Mouse (Mus musculus) heart, embryonic 13.5 days (tissue): Measurements from ENCODE around the gene Ccdc51. TPM values are rescaled to one million over a fixed set of nuclear protein-coding genes. Genes with fewer than 3 reads are reported as not detected.

ENCODE experiments used
- ATAC-seq: fragments of 200-750 bp; cut with Nextera tagmentation; 2 replicates; pipeline ENCODE4 v1.8.0; 2017; ENCODE audit warnings: moderate TSS enrichment; ENCODE audit not compliant: insufficient number of reproducible peaks, low FRiP score, low TSS enrichment; ENCODE audit errors: extremely low read depth
- H3K27ac ChIP-seq: fragments of 300-500 bp; sonication (generic); replicated peaks from 2 replicates; pipeline ENCODE4 v1.5.1; 2015; ENCODE audit warnings: moderate library complexity, mild to moderate bottlenecking, inconsistent platforms
- H3K27me3 ChIP-seq: fragments of 300-500 bp; sonication (generic); replicated peaks from 2 replicates; pipeline ENCODE4 v1.6.1; 2015; ENCODE audit warnings: mild to moderate bottlenecking, inconsistent platforms
- H3K36me3 ChIP-seq: fragments of 300-500 bp; sonication (generic); 2 replicates; pipeline ENCODE4 v1.6.1; 2015; ENCODE audit warnings: mild to moderate bottlenecking, inconsistent platforms
- H3K4me1 ChIP-seq: fragments of 300-500 bp; sonication (generic); 2 replicates; pipeline ENCODE4 v1.6.1; 2015; ENCODE audit warnings: inconsistent platforms
- H3K4me2 ChIP-seq: fragments of 300-500 bp; sonication (generic); 2 replicates; pipeline ENCODE4 v1.6.1; 2015; ENCODE audit warnings: inconsistent platforms, mild to moderate bottlenecking, moderate library complexity
- H3K4me3 ChIP-seq: fragments of 300-500 bp; sonication (generic); 2 replicates; pipeline ENCODE4 v1.5.1; 2015; ENCODE audit warnings: moderate library complexity, mild to moderate bottlenecking, inconsistent platforms
- H3K9ac ChIP-seq: fragments of 300-500 bp; sonication (generic); 2 replicates; pipeline ENCODE4 v1.6.1; 2015; ENCODE audit warnings: inconsistent platforms, mild to moderate bottlenecking, moderate library complexity
- H3K9me3 ChIP-seq: fragments of 300-500 bp; sonication (generic); 2 replicates; pipeline ENCODE4 v1.6.1; 2016; ENCODE audit warnings: inconsistent platforms
- WGBS: fragments of 180-500 bp; shearing (Covaris S2); methylation state at CpG from one replicate; pipeline ENCODE4 v1.1.7; 2015; ENCODE audit warnings: mixed read lengths; 5-methylcytosine and 5-hydroxymethylcytosine counted together
- polyA plus RNA-seq: library from polyadenylated mRNA; unstranded; fragments of >200 nt; fragmentation: Nextera tagmentation; extraction: Ambion mirVana; gene quantifications from 2 replicates; pipeline ENCODE4 v1.2.1, GENCODE M21; 2015

Ccdc51 gene
- polyA plus RNA-seq, 1 experiment from 2014 or later: 12.4 TPM

DNA sequence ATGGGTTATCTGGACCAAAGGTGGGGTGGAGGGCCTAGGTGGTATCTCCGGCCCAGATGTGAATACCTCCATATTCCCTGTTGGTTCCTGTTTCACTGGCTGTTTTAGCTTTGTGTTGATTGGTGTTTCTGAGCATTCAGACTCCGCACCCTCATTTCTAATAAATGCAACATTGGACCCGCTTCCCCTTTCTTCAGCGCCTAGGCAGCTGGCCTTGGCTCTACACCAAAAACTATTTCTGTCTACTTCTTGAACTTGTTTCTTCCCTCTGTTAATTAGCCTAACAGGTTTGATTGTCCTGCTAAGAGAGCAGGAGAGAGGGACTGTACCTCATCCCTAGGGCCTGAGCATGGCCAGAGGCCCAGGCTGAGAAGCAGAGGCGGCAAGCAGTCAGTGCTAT, 24.8 kb upstream of the Ccdc51 start:
- Histone ChIP-seq H3K4me1 (peaks cover 34% of the 10 kb centered on the region), H3K9me3 (no peaks in the 10 kb centered on the region), H3K27me3 (no peaks in the 10 kb centered on the region), H3K36me3 (peaks cover 62% of the 10 kb centered on the region), H3K27ac (no peak overlapping the region), H3K4me2 (no peak overlapping the region), H3K4me3 (no peak overlapping the region), H3K9ac (peak overlapping the region; percentile 15; the same call in 1 of the 2 replicates)
- 89% methylated on average over 5 of the region's 5 CpGs for WGBS
- ATAC-seq: no peak

DNA sequence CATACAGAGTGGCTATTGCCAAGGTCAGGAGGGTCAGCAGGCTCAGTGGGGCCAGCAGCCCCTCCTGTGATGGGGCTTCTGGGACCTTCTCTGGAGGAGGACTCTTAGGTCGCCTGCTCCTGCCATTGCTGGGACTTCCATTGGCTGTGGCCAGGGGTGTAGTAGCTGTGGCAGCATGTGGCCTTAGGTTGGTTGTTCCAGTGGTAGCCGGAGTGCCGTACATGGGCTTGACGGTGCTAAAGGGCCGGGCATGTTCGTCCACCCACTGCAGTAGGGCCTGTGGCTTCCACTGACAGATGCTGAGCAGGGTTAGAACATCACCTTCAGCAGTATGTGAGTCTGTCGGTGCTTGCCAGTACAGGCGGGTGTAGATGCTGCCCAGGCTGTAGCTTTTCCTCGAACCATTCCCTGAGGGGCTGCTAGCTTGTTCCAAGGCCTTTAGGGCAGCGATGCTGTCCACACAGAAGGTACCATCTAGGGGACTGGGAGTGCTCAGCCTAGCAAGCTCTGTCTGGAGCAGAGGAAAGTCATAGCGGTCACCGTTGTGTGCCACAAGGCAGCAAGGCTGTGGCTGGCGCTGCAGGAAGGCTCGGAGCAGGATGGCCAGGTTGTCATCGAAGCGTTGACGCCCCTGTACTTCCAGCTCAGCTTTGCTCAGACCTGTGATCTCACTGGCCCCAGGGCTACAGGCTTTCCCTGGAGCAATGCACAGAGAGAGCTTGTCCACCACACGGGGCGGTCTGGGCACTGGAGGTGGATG, 24.1 kb upstream of the Ccdc51 start:
- H3K36me3 ChIP-seq: peaks cover 62% of the 10 kb centered on the region
- H3K9ac ChIP-seq: peak overlapping the region; percentile 77
- peak overlapping the region; percentile 85; the same call in 1 of the 2 replicates for H3K27ac ChIP-seq
- no peaks in the 10 kb centered on the region for H3K27me3 ChIP-seq
- peak overlapping the region; percentile 70 for H3K4me2 ChIP-seq
- no peak for ATAC-seq
- 87% methylated on average over 19 of the region's 19 CpGs for WGBS
- peak overlapping the region; percentile 47 for H3K4me3 ChIP-seq
- H3K9me3 ChIP-seq: no peaks in the 10 kb centered on the region
- H3K4me1 ChIP-seq: peaks cover 34% of the 10 kb centered on the region

DNA sequence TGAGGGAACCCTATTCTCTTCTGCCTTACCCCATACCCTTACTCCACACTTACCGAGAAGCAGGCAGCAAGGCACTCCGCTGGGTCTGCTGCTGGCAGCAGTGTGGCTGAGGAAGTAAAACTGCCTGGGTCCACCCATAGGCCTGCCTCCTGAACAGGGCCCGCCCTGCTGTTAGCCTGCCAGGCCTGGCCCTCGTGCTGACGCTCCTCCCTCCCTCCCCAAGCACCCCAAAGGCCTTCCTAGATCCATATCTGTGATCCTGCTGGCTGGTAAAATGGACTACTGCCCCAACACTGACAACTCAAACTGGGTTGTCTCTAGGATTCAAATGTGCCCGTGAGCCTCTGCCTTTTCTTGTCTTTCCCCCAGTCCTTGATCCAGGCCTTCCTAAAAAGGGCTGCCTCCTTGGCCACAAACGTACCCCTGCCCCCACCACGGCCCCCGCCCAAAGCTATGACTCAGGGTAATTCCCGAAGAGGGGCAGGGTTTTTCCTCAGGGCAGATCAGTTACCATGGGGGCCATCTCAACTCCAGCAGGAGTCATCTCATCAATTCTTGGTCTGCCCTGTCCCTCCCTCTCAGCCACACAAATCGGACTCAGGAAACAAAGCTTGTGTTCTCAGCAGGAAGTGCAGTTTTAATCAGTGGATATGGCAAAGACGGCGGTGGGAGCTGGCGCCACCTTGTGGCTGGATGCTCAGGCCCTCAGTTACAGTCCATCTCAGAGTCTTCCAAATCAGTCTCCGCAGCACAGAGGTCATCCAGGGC, 23.0 kb upstream of the Ccdc51 start, which contains the start of gene Trex1:
Gene Trex1, minus strand, starts transcription at position 599 of the 768 bp plus-strand sequence.
- Histone ChIP-seq H3K27me3 (no peaks in the 10 kb centered on the region), H3K9me3 (no peaks in the 10 kb centered on the region), H3K9ac (peak within 1 kb of the TSS; percentile 77), H3K36me3 (peaks cover 71% of the 10 kb centered on the region), H3K4me1 (peaks cover 32% of the 10 kb centered on the region), H3K27ac (peak within 1 kb of the TSS; percentile 85), H3K4me3 (peak within 1 kb of the TSS; percentile 47), H3K4me2 (peak within 1 kb of the TSS; percentile 70)
- ATAC-seq: peak; percentile 73
- 10% methylated on average over 15 of the region's 15 CpGs for WGBS

DNA sequence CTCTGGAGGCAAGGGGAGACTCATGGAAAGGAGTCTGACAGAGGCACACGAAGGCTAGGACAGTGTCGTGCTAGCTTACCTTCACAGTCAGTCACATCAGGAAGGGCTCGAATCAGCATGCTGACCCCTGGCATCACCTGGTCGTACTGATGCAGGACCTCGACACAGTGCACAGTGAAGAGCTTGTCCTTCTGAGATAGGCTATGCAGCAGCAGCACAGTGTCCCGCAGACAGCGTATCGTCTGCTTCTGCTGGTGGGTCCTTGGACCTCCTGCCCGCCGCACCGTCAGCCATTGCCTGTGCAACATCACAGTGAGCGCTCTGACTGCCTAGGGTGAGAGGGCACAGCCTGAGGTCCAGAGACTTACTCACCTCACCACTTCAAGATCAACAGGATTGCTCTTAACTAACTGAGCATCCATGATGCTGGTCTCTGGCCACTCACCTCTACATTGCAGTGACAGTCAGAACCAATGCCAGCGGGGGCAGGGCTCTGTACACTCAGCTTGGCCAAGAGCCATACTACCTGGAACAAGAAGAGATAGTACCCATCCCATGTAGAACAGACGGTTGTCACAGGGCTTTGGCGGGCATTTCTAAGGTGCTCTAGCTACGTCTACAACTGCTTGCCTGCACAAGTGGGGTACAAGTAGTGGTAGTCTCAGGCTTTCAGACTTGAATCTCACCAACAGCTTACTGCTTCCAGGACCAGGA, 22.0 kb upstream of the Ccdc51 start:
- Histone ChIP-seq H3K36me3 (peaks cover 81% of the 10 kb centered on the region), H3K4me2 (no peak overlapping the region), H3K4me3 (no peak overlapping the region), H3K9ac (peak overlapping the region; percentile 77; the same call in 1 of the 2 replicates), H3K4me1 (peaks cover 24% of the 10 kb centered on the region), H3K9me3 (no peaks in the 10 kb centered on the region), H3K27ac (peak overlapping the region; percentile 85), H3K27me3 (no peaks in the 10 kb centered on the region)
- WGBS: 88% methylated on average over 16 of the region's 16 CpGs
- ATAC-seq: no peak

DNA sequence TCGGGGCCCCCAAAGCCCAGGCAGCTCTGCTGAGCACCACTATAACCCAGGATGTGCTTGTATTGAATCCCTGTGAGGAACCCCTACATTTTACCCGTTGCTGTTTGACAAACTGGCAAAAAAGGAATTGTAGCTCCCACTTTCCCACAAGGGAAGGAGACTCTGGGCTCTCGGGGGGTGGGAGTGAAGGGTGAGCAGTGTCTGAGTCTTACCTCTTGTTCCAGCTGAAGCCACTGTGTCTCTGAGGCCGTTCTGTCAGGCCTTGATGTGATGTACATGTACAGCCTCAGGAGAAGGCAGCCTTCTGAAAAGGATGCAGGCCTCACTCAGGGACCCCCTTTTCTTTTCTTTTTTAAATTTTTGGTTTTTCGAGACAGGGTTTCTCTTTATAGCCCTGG, 21.4 kb upstream of the Ccdc51 start:
- WGBS: 82% methylated on average over 5 of the region's 5 CpGs
- ATAC-seq: no peak
- peaks cover 85% of the 10 kb centered on the region for H3K36me3 ChIP-seq

DNA sequence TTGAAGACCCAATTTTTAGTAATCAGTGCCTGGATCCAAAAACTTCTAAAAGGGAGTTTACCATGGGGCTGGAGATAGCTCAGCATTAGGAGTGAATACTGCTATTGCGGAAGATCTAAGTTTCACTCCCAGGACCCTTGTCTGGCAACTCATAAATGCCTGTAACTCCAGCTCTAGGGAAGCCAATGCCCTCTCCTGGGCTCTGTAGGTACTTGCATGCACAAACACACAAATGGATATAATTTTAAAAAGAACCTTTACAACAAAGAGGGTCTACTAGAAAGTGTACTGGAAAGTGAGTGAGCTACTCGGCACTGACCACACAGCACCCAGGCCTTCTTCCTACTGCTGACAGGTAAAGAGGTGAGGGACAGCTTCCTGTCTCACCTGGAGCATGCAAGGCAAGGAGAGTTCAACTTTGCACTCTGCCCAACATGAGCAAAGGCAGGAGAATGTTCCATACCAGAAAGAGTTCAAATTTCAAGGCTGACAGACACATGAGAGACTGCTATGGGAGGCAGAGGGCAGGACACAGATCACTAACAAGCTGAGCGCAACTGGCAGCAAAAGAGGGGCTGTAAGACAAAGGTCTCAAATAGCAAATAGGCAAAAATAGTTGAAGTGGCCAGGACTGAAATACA, 14.1 kb upstream of the Ccdc51 start:
- peaks cover 86% of the 10 kb centered on the region for H3K36me3 ChIP-seq

More for the DNA sequence above, 21.4 kb upstream of the Ccdc51 start:
- H3K27ac ChIP-seq: no peak overlapping the region
- no peaks in the 10 kb centered on the region for H3K9me3 ChIP-seq
- H3K4me3 ChIP-seq: no peak overlapping the region
- peaks cover 21% of the 10 kb centered on the region for H3K4me1 ChIP-seq
- no peaks in the 10 kb centered on the region for H3K27me3 ChIP-seq
- H3K9ac ChIP-seq: no peak overlapping the region
- H3K4me2 ChIP-seq: no peak overlapping the region

DNA sequence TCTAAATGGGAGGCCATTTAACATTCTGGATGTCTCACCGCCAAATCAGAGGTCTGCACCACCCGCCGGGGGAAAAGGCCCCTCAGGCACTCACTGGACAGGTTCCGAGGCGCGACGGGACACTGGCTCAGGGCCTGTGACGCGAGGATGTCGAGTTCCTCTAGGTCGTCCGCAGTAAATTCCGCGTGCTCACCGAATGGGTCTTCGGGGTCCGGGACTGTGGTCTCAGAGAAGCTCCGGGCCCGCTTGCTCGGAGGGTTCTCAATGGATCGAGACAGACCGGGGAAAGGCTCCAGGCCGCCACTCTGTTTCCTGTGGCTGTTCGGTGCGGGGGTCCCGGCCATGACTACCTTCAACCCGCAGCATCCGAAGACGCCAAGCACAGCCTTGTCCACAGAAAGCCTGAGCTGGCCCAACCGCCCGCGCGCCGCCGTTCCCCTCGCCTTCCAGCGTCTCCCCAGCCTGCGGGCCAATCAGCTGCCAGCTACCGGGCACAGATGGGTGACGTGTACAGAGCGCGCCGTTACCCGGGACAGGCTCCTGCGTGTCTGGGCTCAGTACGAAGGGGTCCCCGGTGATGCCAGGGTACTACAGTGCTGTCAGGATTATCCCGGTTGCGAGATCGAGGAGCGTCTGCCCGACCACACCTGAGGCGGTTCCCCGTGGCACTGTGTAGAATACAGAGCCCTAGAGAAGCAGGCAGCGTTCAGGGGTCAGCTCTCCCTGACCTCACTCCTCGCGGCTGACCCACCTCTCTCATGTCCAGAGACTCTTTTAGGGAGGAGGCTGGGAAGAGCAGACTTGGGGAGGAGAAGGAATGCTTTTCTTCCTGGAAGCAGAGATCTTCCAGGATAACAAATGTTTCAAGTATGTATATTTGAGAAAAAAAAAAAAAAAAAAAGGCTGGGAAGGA, 8.4 kb upstream of the Ccdc51 start, which contains the start of gene Atrip:
Gene Atrip, minus strand, starts transcription at position 464 of the 913 bp plus-strand sequence.
- Histone ChIP-seq H3K27ac (peak within 1 kb of the TSS; percentile 68), H3K27me3 (no peaks in the 10 kb centered on the region), H3K9me3 (no peaks in the 10 kb centered on the region), H3K4me2 (peak within 1 kb of the TSS; percentile 93), H3K4me3 (peak within 1 kb of the TSS; percentile 88), H3K9ac (peak within 1 kb of the TSS; percentile 97), H3K4me1 (peaks cover 26% of the 10 kb centered on the region), H3K36me3 (peaks cover 41% of the 10 kb centered on the region)
- ATAC-seq: peak; percentile 95
- under 1% methylated on average over 57 of the region's 57 CpGs for WGBS

More for the DNA sequence above, 14.1 kb upstream of the Ccdc51 start:
- no peaks in the 10 kb centered on the region for H3K9me3 ChIP-seq
- H3K4me2 ChIP-seq: no peak overlapping the region
- no peak for ATAC-seq
- no peak overlapping the region for H3K4me3 ChIP-seq
- H3K4me1 ChIP-seq: peaks cover 14% of the 10 kb centered on the region
- H3K27ac ChIP-seq: no peak overlapping the region
- no peaks in the 10 kb centered on the region for H3K27me3 ChIP-seq
- 90% methylated on average over 3 of the region's 3 CpGs for WGBS
- H3K9ac ChIP-seq: no peak overlapping the region

DNA sequence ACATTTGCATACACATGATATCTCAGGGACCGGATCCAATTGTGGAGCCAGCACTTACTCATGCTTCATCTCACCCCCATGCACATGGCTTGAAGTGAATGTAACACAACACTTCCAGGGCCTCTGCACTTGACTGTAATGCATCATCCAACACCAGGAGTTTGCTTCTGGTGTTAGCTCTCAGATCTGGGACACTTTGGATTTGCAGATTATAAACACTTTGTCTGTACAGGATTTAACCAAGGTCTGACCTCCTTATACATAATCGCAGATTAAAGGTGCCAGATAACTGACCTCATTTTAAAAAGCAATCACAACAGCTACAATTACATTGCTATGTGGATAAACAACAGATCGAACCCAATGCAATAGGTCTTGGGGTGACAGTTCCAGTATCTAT, 1.8 kb upstream of the Ccdc51 start:
- Histone ChIP-seq H3K9ac (no peak overlapping the region), H3K27me3 (no peaks in the 10 kb centered on the region), H3K4me3 (peak overlapping the region; percentile 8; the same call in 1 of the 2 replicates), H3K4me1 (peaks cover 20% of the 10 kb centered on the region), H3K4me2 (peak overlapping the region; percentile 90), H3K27ac (no peak overlapping the region), H3K36me3 (peaks cover 30% of the 10 kb centered on the region), H3K9me3 (no peaks in the 10 kb centered on the region)
- WGBS: 85% methylated on average over 3 of the region's 3 CpGs
- ATAC-seq: no peak

DNA sequence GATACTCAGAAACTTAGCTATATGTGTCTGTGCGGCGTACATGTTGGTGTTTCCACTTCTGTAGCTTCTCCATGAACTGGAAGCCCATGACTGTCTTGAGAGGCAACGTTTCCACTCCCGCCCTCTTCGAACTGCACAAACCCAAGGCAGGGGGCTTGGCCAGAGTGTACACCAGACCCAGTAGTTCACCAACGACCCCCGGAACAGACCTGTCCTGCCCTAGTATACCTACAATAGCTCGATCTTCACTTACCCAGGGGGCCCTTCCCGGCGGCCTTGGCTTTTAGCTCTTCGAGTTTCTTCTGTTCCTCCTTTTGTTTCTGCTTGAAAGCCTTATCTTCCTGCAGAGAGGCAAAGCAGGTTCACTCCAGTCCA, 557 bp upstream of the Ccdc51 start:
- 3% methylated on average over 11 of the region's 11 CpGs for WGBS
- Histone ChIP-seq H3K27ac (peak overlapping the region; percentile 82), H3K4me1 (peaks cover 20% of the 10 kb centered on the region), H3K9me3 (no peaks in the 10 kb centered on the region), H3K4me2 (peak overlapping the region; percentile 90), H3K4me3 (peak overlapping the region; percentile 89), H3K9ac (peak overlapping the region; percentile 96), H3K27me3 (no peaks in the 10 kb centered on the region), H3K36me3 (peaks cover 30% of the 10 kb centered on the region)
- ATAC-seq: no peak

DNA sequence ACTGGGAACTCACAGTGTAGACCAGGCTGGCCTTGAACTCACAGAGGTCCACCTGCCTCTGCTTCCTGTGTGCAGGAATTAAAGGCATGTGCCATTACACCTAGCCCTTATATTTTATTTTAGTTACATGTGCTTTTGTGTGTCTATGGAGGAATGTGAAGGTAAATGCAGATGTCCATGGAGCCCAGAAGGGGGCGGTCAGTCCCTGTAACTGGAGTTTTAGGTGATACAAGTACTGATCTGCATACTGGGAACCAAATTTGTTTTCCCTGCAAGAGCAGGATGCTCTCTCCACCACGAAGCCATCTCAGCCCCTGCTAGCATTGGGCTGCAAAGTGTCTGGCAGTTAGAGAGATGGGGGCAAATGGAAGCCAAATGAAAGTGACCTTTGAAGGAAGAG, 2.6 kb downstream of the Ccdc51 start:
- WGBS: 13% methylated on average over 2 of the region's 2 CpGs
- no peak overlapping the region for H3K4me3 ChIP-seq
- no peak for ATAC-seq

More for the DNA sequence above, 2.6 kb downstream of the Ccdc51 start:
- H3K27ac ChIP-seq: no peak overlapping the region
- no peak overlapping the region for H3K9ac ChIP-seq
- H3K4me1 ChIP-seq: peaks cover 29% of the 10 kb centered on the region
- H3K27me3 ChIP-seq: no peaks in the 10 kb centered on the region
- H3K36me3 ChIP-seq: peaks cover 23% of the 10 kb centered on the region
- no peaks in the 10 kb centered on the region for H3K9me3 ChIP-seq
- H3K4me2 ChIP-seq: no peak overlapping the region
